Mouse (Mus musculus): ENCODE results near the gene 1700122O11Rik.

The 1700122O11Rik gene

DNA sequence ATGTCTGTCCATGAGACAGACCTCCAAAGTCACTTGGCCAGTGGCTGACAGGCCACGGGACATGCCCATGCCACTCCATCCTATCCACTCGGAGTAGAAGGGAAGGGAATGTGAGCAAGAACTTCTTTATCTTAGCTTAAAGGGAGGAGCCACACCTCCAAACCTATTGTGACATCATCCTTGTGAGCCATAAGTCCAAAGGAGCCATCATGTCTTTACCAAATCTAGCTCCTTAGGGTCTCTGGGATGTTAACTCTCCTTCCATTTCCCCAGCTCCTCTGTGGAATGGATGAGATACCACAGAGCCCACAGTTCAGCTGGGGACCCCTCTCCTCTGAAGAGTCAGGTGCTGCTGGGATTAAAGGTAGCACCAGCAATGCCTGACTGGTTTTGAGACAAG is at the start of gene 1700122O11Rik:
1700122O11Rik (minus strand) TSS at position 101 of the 400 bp plus-strand sequence.
- no peak for DNase-seq

DNA sequence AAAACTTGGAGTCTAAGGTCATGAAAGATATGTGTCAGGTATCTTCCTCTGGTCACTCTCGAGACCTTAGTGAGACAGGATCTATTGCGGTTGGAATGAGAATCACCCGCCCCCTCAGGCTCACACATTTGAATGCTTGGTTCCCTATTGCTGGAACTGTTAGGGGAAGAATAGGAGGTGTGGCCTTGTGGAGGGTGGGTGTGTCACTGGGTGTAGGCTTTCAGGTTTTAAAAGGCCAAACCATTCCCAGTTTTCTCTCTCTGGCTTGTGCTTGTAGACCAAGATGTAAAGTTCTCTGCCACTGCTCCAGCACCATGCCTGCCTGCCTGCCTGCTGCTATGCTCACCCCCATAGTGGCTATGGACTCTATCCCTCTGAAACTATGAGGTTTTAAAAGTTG is 42.5 kb upstream of the 1700122O11Rik start:
- no peak for DNase-seq

DNA sequence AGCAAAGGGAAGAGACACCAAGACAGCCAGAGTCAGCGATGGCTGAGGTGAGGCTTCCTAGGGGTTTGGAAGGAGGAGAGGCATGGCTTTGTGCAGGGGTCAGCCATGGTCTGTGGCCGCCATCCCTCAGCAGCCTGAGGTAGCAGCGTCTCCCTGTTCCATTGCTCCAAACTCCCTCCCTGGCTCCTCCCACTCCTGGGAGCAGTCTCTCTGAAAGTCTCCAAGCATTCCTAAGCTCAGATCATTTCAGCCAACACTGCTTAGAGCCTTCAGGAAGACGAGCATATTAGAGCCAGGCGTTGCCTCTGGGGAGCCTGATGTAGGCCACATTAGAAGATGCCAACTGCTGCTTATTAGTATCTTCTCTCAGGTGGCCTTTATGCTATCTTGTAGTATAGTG is 29.6 kb upstream of the 1700122O11Rik start:
- no peak for DNase-seq

DNA sequence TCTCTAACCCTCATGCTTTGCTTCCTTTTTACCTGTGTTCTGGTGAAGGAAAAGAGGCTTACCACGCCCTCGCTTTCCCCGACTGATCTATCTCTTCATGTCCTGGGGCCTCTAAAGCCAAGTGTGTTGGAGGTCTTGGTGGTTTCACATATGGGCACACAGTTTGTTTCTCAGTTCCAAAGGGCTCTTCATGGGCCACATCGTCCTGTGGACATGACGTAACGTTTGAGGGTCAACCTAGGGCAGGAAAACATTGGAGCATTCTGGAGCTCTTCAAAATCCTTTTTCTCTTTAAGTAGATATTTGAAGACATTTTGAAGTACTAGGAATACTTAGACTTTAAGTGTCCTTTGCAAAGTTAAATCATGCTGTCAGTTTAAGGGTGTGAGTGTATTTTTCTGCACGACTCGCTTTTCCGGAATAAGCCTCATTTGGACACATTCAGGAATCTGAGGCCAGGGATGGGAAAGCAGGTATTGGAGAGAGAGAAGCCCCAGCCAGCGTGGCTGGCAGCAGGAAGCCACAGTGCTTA is 29.1 kb upstream of the 1700122O11Rik start:
- DNase-seq, result no peak

DNA sequence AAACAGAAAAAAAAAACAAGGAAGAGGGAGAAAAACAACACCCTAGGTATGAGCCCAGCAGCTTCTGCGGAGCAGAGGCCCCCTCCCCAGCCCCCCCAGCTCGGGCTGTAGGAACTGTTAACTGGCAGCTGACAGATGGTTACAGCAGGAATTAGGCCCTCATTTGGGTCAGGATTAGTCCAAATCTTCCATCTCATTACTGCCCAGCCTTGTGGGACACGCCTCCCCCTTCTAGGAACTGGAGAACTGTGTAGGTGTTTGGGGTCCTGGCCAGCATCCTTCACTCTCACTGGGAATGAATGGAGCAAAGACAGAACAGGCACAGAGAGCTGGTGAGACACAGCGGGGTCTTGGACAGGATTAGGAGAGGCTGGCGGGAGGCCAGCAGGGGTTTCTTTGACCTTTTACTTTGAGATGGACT is 27.0 kb upstream of the 1700122O11Rik start:
- no peak for DNase-seq

DNA sequence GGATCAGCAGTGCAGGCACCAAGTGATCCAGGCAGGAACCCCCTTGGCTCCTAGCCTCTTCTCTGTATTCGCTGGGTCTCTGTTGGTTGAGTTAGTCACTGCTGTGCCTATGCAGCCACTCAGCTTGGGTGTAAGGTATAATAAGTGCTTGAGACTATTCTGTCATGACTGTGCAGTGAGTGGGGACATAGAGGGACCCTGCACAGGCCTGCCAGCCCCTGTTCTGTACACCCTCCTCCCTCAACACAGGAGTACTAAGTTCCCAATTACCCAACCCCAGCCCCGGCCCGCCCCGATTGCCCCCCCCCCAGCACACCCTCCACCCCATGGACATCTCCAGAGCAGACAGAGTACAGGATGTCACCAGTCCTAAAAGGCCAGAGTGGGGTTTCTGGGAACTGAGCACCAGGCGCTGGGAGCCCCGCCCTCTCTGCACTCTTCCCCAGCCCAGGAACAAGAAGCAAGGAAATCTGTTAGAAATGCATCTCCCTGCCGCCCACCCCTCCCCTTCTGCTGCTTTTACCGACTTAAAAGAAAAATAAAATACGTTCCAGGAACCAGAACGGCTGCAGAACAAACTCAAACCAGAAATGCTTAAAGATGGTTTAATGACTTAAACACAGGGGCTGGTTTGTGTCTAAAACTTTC is 26.2 kb upstream of the 1700122O11Rik start:
- DNase-seq, result no peak

DNA sequence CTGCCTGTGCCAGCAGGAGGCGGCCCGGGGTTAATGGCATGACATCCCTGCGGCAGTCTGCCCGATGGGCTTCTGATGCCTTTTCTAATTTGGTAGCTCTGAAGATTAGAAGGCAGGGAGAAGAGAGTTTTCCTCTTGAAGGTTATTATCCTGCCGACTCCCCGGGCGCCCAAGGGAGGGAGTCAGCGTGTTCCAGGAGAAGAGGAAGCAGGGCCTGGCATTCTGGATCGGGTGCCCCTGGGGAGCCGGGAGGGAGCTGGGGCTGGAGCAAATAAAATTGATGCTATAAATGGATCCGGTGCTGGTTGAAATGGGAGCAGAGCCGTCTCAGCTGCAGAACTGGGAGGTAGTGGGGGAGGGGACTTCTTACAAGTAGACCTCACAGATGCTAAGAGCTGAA is 19.3 kb upstream of the 1700122O11Rik start:
- no peak for DNase-seq

DNA sequence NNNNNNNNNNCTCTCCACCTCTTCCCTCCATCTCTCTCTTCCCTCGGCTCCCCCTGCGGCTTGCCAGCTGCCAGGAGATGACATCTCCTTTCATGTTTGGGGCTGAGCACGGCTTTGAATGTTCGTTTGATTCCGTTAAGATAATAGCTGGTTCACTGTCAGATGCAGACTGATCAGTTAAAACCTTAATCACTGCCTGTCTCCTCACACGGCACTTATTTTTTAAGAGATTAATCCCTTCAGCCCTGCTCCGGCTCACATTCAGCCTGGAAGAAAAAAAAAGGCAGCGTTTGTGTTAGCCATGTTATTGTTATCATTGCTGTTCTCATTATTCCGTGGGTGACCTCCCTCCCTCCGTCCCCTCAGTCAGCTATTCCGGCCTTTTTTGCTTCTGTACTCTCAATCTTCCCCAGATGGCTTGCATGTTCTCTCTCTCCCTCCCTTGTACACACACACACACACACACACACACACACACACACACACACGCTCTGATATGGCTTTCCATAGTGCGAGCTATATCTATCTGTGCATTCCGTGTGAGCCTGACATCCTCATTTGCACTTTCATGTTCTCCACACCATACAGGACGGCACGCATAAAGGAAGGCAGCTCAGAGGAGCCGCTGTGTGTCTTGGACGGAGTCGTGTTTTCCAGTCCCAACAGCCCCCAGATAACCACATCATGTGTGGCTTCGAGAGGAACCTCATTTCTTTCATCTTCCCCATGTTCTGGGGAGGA is 17.2 kb upstream of the 1700122O11Rik start:
- DNase-seq, result no peak

DNA sequence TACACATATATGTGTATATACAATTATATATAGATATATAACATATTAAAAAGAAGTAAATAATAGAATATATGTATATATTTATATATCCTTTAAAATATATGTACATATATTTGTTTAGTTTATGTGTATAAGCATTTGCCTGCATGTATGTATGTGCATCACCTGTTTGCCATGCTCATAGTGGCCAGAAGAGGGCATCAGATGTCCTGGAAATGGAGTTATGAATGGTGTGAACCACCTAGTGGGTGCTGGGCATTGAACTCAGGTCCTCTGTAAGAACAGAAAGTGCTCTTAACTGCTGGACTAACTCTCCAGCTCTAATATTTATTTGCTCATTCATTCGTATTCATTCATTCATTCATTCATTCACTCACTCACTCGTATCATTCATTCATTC is 15.6 kb upstream of the 1700122O11Rik start:
- DNase-seq, result no peak

DNA sequence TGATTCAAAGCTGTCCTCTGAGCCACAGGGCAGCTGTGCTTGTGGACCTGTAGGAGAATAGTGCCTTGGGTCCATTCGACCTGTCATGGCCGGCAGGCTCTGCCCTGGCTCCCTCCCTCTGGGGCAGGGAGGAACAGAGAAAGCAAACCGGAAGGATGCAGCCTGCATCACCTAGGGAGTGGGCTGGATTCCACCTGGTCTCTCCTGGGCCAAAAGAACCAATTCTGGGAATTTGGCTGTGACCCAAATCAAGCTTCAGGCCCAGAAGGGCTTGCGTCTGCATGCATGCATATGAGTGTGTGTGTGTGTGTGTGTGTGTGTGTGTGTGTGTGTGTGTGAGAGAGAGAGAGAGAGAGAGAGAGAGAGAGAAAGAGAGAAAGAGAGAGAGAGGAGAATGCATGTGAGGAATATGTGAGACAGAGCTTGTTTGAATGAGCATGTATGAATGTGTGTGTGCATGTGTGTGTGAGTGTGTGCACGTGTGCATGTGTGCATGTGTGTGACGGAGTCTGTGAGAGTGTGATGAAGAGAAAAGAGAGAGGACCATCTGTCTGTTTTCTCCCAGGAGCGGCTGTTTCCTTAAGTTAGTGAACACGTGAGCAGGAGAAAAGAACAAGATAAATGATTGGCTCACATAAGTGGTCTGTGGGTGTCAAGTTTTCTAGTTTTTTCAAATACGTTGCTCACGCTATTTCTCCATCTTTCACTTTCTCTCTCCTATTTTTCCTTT is 14.4 kb upstream of the 1700122O11Rik start:
- DNase-seq, result no peak

DNA sequence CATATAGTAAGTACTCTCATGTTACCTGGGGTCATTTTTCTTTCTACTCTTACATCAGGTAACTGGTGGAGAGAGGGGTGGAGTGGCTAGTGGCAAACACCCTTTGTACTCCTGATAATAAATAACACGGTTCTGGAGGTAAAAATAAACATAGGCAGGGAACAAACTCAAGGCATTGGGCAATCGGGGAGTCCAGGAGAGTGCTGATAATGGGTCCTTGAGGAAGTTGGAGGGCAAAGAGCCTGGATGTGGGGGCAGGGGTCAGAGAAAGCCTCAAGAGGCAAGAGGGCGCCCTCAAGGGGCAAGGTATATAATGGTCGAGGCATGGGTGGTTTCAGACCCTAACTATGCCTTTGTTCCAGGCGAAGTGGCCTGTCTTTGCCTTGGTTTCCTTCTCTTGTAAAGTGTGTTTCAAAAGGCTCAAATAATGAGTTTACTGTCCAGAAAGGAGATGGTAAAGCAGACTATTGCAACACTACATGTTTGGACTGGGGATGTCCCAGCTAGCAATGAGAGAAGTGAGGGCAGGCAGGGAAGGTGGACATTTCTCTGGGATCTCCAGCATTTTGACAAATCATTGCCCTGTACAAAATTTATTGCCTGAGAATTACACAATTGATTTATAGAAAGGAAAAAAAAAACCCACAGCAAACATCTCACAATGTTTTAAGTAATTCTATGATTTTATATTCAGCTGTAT is 13.7 kb upstream of the 1700122O11Rik start:
- DNase-seq, result no peak

DNA sequence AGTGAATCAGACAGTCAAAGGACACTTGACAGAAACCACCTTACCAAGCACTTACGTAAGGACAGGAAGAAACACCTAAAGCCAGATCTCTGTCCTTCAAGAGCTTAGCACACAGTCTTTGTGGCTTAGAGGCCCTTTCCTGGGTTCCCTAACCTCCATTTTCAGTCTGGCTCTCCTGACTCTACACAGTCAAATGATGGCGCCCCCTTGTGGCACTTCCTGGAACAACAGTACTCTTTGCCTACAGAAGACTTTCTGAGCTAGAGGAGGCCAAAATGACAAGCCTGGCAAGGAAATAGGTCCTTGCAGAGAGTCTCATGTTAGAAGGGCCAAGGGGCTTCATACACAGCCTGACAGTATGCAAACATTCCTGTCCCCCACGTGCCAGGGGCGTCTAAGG is 7.5 kb upstream of the 1700122O11Rik start:
- DNase-seq, result peak; percentile 48 to 62

DNA sequence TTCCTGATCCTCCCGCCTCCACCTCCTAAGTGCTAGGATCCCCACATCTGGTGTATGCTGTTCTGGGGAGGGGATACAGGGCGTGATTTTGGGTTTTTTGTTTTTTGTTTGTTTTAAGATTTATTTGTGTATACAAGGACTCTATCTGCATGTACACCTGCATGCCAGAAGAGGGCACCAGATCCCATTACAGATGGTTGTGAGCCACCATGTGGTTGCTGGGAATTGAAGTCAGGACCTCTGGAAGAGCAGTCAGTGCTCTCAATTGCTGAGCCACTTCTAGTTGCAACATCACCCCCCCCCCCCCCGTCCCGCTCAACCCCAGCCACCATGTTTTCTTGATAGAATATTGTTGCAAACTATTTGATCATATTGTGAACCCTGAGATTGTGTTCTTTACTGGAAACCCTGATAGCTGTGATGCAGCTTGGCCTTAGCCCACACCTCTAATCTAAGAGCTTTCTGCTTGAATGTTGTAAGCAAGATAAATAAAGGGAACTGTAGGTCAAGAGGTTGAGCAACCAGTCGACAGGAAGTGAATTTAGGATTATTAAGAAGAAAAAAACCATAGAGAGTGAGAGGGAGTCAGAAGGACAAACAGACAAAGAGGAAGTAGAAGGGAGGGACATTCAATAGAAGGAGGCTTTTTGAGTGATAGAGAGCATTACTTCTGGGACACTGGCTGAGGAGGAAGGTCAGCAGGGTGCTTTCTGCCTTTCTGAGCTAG is 5.2 kb upstream of the 1700122O11Rik start:
- DNase-seq, result no peak

DNA sequence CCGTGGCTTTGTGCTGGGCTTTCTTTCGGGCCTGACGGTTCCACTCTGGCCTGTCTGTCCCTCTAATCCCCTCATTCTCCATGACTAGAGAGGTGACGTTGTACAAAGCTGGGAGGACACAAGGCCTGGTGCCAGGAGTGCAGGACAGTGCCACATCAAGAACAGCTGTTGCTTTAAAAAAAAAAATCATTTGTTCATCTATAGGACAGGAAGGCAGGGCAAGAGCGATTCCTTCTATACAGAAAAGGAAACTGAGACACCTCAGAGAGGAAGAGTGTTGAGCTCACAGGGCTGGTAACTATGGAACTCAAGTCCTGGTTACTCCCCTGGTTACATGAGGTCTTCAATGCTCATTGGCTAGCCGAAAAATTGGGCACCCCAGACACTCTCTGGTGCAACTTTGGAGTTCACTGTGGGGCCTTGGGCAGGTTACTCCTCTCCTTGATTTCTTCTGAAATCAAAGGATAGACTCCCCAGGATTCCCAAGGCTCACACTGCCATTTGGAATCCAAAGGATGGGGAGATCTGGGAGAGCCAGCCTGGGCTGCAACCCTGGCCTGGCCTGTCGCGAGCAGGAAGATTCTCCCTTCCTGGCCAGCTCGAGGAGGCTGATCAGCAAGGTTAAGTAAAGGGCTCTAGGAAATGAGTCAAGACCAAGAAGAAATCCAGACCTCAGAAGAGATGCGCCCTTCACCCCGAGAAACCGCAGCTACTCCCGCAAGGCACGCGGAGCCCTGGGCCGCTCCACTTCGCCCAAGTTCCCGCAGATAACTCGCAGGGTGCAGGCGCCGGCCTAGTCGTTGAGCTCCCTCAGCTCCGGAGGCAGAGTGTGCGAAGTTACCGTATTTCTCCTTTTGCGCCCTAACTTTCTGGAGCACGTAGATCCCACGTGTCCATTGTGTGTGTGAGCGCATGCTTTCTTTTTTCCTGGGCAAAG is 3.5 kb upstream of the 1700122O11Rik start:
- peak; percentile 46 to 58 for DNase-seq

DNA sequence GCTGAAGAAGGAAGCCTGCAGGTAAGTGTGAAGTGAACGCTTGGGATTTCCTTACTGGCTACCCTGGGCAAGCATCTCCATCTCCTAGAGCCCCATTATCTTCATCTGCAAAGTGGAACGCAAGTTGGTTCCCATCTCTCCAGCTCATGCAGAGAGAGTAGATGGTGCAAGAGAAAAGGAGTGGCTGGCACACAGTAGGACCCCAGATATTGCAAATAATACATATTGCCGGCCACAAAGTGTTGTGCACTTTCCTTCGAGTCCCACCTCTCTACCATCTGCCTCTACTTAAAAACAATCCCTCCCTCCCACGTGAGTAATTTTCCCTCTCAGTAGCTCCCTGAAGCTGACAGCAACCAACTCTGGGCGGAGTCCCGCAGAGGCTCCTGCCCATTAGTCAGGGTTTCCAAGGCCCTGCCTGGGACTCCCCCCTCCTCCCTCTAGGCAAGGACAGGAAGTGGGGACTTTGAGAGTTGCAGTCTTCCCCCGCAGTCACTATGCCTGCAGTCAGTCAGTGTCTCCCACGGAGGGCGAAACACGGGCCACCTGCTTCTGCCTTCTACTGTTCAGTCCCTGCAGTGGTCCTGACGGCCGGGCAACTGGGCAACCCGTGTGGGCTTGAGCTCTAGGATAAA is 1.3 kb upstream of the 1700122O11Rik start:
- DNase-seq, result peak; percentile 54 to 74

DNA sequence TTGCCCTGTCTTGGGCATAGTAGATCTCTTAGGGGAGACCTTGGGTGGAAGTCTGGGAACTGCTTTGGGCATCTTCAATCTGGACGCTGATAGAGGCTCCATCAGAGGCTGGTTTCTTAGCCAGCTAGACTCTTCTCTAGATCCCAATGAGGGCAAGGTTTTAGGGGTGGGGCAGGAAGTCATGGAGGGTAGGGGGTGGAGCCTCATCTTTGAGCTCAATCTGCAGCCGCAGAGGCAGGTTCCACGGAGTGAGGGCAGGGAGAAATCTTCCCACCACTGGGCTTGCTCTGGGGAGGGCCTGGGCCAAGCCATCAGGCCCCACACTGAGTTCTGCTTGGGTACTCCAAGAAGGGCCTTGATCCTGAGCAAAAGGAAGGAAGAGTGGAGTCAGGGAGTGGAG is 1.2 kb downstream of the 1700122O11Rik start:
- no peak for DNase-seq

DNA sequence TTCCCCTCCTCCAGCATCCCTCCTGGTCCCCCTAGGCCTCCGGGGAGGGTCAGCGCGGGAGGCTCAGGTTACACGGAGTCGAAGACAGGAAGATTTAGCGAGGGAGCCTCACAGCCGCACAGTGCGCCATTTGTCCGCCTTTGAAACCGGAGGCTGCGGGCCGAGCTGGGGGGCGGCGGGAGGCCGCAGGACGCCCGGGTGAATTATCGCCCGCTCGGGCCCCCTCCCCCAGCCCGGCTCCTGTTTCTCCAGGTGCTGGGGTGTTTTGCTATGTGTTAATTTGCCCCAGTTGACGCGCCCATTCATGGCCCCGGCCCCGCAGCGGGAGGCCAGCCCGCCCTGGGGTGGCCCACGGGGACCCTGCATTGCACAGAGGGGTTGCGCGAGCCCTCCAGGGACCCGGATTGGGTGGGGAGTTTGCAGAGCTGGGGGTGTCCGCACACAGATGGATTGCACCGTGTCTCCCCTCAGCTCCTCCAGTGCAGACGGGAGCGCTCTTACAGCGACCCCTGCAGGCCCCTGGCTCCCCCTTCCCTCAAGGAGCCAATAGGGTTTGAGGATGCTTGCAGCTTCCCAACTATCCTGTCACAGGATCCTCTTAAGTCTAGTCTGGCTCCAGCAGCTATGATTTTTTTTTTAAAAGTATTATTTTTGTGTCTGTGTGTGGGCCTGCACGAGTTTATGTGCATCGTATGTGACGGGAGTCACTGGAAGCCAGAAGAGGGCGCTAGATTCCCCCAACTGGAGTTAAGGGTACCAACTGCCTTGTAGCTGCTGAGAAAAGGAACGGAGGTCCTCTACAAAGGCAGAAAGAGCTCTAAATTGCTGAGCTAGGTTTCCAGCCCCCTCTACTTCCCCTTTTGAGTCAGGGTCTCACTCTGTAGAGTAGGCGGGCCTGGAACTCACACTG is 6.3 kb downstream of the 1700122O11Rik start:
- no peak for DNase-seq

DNA sequence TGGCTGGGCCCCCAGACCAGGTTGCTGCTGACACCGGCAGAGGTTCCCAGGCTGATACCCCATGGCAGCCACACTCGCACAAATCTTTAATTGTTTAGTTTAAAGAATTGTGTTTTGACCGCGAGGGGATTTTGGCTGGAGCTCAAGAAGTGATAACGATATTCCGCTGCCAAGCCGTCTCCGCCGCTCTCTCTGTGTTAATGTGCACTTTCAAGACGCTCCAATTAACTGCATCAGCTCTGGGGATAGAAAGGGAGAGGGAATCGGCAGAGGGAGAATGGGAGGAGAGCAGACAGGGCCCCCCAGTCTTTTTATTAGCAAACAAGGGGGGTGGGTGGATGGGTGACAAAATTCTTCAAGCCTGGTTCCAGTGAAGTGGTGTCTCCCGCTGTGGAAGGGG is 8.9 kb downstream of the 1700122O11Rik start:
- no peak for DNase-seq

DNA sequence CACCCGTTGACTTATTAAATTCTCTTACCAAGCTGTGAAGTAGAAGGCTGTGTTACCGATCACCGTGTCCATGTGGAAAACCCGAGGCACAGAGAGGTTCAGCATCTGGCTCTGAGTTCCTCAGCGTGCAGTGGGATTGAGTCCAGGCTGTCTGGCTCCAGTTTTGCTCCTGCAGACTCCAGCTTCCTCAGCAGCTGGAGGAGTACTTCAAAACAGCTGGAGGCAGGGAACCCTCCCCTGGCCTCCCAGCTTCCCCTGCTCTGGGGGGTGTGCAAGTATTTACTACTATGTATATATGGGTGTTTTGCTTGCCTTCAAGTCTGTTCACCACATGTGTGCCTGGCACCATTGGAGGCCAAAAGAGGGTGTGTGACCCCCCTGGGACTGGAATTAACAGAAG is 9.8 kb downstream of the 1700122O11Rik start:
- DNase-seq, result no peak

Data from thymus, adult 18-20 months (tissue).